Mouse (Mus musculus): ENCODE measurements around the gene Slc29a1.

DNA sequence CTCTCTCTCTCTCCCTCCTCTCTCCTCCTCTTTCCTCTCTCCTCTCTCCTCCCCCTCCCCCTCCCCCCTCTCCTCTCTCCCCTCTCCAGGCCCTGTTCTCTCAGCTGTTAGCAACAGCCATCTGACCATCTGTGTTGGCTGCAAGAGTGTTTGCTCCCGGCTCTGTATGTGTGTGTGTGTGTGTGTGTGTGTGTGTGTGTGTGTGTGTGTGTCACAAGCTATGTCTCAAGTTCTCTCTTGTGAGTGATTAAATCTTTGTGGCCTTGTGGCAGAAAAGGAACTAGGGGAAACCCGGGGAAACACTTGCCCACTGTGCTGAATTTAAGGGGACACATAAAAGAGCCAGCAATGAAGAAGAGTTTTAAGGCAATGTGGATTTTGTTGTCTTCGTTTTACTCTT, 1.6 kb downstream of the Slc29a1 start:
- TF ChIP-seq CTCF (IDR thresholded peaks at IDR 0.05; ENCODE audit: control insufficient read depth, insufficient read depth, insufficient replicate concordance, low read depth, low read length) = no peak
- TF ChIP-seq POLR2A (IDR thresholded peaks at IDR 0.05; ENCODE audit: control insufficient read depth, low read depth, low read length) = no peak

Measured in testis, adult 2 months (tissue).